Mouse (Mus musculus) liver, postnatal 0 days (tissue): Measurements from ENCODE around the gene Zyg11b.

Experiments used
- CTCF ChIP-seq: sonication (generic); IDR thresholded peaks from 2 replicates; pipeline ENCODE4 v1.5.1; 2016; ENCODE audit warnings: antibody characterized with exemption, low read depth
- EP300 ChIP-seq: IDR thresholded peaks from 2 replicates; pipeline ENCODE4 v1.6.1; 2016; ENCODE audit warnings: antibody characterized with exemption, low read depth, mild to moderate bottlenecking

DNA sequence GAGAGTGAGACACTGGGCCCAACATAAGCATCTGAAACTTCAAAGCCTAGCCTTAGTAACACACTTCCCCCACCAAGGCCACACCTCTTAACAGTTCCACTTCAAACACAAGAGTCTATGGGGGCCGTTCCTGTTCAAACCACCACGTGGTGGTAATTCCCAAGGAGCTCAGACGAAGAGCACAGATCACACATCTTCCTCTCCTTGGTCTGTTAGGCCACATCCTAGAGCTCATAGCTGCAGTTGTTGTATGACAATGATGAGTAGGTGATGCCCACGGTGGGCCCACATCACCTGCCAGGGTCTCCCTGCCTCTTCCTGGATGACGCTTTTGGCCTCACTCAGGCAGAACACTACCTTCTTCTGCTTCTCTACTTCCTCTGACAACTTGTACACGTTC, 9.8 kb upstream of the Zyg11b start:
- TF ChIP-seq EP300 (no peak), CTCF (no peak)
